Mouse (Mus musculus) hindbrain, embryonic 10.5 days (tissue): ENCODE measurements around the gene Pcnx3. TPM values are rescaled to one million over a fixed set of nuclear protein-coding genes. Genes with fewer than 3 reads are reported as not detected.

Experiments used
- DNase-seq: peaks from one replicate; pipeline ENCODE4 v3.0.0-alpha.2; 2017; ENCODE audit warnings: low spot score
- H3K27ac ChIP-seq: fragments of 300-500 bp; sonication (generic); 2 replicates; pipeline ENCODE4 v1.5.1; 2016; ENCODE audit warnings: mild to moderate bottlenecking, moderate library complexity
- H3K27me3 ChIP-seq: fragments of 300-500 bp; sonication (generic); 2 replicates; pipeline ENCODE4 v1.6.1; 2016; ENCODE audit warnings: mild to moderate bottlenecking; ENCODE audit not compliant: poor library complexity, insufficient read depth, severe bottlenecking
- H3K36me3 ChIP-seq: fragments of 300-500 bp; sonication (generic); 2 replicates; pipeline ENCODE4 v1.6.1; 2016; ENCODE audit warnings: mild to moderate bottlenecking, moderate library complexity
- H3K4me1 ChIP-seq: fragments of 300-500 bp; sonication (generic); replicated peaks from 2 replicates; pipeline ENCODE4 v1.6.1; 2016; ENCODE audit warnings: mild to moderate bottlenecking
- H3K4me3 ChIP-seq: fragments of 300-500 bp; sonication (generic); 2 replicates; pipeline ENCODE4 v1.5.1; 2016; ENCODE audit warnings: mild to moderate bottlenecking, moderate library complexity
- H3K9me3 ChIP-seq: fragments of 300-500 bp; sonication (generic); 2 replicates; pipeline ENCODE4 v1.6.1; 2016; ENCODE audit warnings: mild to moderate bottlenecking, moderate library complexity
- WGBS: fragments of 180-500 bp; shearing (Covaris S2); methylation state at CpG from one replicate; pipeline ENCODE4 v1.1.7; 2016; 5-methylcytosine and 5-hydroxymethylcytosine counted together
- polyA plus RNA-seq: library from polyadenylated mRNA; unstranded; fragments of >200 nt; fragmentation: Nextera tagmentation; extraction: Ambion mirVana; gene quantifications from 2 replicates; pipeline ENCODE4 v1.2.1, GENCODE M21; 2016

Gene Pcnx3
- polyA plus RNA-seq, 1 experiment from 2014 or later = 30.8 TPM

DNA sequence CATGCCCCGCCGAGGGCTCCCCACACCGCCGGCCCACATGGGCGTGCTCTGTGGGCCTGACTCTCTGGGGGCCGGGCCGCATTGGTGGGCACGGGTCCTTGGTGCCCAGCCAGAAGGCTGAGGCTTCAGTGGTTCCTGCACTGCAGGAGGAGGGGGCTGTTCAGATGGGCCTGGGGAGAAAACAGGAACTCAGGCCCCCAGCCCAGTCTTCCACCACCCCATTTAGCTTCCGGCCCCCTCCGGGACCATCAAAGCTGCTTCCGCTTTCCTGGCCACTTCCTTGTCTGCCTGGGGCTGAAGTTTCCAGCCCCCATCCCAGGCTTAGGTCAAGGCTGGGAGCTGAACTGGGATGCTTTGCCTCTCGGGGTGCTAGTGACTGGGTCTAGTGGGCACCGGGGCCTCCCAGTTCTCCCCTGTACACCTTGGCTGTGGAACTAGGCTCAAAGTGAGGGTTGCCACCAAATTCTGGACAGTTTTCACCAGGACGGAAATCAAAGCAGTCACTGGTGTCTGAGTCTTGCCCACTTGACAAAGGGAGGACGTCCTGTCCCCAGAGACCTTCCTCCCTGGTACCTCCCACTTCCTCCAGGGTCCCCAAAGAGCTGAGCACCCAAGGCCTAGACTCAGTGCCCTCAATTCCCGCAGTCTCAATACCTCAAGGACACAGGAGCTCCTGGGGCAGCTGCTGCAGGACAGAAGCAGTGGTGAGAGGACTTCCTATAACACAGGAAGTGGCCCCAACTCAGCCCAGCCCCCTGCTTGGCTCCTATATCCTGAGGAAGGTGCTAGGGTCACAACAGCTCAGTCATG lies 27.6 kb downstream of the Pcnx3 start:
- H3K36me3 ChIP-seq = peaks cover 45% of the 10 kb centered on the region
- H3K27me3 ChIP-seq = peaks cover 9% of the 10 kb centered on the region
- H3K4me1 ChIP-seq = peaks cover 43% of the 10 kb centered on the region
- no peak for DNase-seq
- peak overlapping the region; percentile 30; the same call in 1 of the 2 replicates for H3K27ac ChIP-seq
- peak overlapping the region; percentile 14; the same call in 1 of the 2 replicates for H3K4me3 ChIP-seq
- WGBS = 87% methylated on average over 16 of the region's 16 CpGs
- no peaks in the 10 kb centered on the region for H3K9me3 ChIP-seq

DNA sequence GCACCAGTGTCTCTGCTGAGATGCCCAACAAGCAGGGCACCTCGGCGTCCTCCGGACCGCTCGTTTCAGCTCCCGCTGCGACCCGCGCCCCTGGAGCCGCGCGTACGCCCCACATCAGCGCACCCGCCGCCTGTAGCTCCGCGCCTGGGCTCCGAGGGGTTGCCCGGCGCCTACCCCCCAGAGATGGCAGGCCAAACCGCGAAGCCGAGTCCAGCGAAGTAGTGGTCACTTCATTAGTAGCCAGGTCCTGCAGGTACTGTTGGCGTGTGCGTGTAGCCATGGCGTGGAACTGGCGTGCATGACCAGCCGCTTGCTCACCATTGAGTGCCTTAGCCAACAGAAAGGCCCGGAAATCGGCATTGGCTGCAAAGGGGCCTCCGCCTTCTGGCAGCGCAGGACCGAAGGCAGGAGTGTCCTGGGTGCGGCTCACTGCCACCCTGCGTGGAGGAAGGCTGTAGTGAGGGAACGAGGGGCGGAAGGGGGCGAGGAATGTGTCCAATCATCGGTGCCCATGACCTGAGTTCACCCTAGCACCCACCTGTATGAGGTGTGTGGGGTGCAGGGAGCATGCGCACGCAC lies 33.9 kb downstream of the Pcnx3 start:
- 7% methylated on average over 43 of the region's 43 CpGs for WGBS
- H3K36me3 ChIP-seq = peaks cover 57% of the 10 kb centered on the region
- H3K27ac ChIP-seq = peak overlapping the region; percentile 53; the same call in 1 of the 2 replicates

DNA sequence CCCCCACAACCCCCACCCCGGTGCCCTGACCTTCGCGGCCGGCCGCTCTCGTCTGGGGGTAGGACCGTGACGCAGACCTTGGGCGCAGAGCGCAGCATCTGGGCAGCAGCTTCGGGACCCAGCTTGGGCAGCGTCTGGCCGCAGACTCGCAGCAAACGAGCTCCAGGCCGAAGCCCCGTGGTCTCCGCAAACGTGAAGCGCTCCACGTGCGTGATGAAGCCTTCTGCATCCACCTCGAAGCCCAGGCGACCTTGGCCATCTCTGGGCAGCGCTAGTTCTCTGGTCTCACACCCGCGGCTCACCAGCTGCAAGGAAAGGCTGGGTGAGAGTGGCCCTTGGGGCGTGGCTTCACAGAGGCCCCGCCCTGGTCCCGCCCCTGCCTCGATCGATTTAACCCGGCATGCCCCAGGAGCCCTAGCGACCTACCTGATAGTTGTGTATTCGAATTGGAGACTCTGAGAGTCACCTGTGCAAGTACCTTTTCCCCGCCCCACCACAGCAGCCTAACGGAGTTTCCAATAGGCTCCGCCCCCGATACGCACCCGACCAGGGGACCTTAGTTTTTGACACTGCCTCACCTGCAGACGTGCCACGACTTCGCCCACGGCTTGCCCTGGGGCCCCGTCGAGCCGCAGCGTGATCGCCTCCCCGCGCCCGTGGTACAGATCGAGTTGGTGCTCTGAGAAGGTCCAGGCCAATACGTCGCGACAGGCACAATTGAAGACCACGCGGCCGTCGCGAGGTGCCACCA lies 34.6 kb downstream of the Pcnx3 start:
- Histone ChIP-seq H3K4me3 (peak overlapping the region; percentile 54), H3K27me3 (peaks cover 67% of the 10 kb centered on the region), H3K9me3 (no peaks in the 10 kb centered on the region), H3K27ac (peak overlapping the region; percentile 53; the same call in 1 of the 2 replicates), H3K36me3 (peaks cover 53% of the 10 kb centered on the region), H3K4me1 (peaks cover 38% of the 10 kb centered on the region)
- WGBS = 4% methylated on average over 62 of the region's 62 CpGs
- peak; percentile 77 for DNase-seq

More for the DNA sequence above, 33.9 kb downstream of the Pcnx3 start:
- H3K9me3 ChIP-seq = no peaks in the 10 kb centered on the region
- peaks cover 33% of the 10 kb centered on the region for H3K4me1 ChIP-seq
- DNase-seq = peak; percentile 39
- peak overlapping the region; percentile 54 for H3K4me3 ChIP-seq
- peaks cover 67% of the 10 kb centered on the region for H3K27me3 ChIP-seq

DNA sequence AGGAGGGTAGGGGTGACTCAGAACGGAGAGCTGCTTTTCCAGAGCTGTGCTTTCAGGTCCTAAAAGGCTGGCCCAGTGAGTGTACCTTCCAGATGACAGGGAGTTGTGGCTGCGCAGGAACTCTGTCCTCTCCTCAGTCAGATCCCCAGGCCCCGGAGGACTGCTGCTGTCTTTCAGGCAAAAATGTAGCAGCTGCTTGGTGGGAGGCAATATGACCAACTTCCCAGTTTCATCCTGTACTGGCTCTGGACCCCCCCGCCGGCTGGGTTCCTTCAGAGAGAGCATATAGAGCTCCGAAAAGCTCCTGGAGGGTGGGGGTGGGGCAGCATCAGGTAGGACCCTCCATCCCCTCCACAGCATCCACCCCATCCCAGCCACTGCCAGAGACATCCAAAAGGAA lies 36.1 kb downstream of the Pcnx3 start:
- Histone ChIP-seq H3K36me3 (peaks cover 53% of the 10 kb centered on the region), H3K9me3 (no peaks in the 10 kb centered on the region), H3K4me1 (peaks cover 54% of the 10 kb centered on the region), H3K27me3 (peaks cover 67% of the 10 kb centered on the region), H3K4me3 (no peak overlapping the region), H3K27ac (no peak overlapping the region)
- DNase-seq = no peak
- WGBS = 78% methylated on average over 6 of the region's 6 CpGs

DNA sequence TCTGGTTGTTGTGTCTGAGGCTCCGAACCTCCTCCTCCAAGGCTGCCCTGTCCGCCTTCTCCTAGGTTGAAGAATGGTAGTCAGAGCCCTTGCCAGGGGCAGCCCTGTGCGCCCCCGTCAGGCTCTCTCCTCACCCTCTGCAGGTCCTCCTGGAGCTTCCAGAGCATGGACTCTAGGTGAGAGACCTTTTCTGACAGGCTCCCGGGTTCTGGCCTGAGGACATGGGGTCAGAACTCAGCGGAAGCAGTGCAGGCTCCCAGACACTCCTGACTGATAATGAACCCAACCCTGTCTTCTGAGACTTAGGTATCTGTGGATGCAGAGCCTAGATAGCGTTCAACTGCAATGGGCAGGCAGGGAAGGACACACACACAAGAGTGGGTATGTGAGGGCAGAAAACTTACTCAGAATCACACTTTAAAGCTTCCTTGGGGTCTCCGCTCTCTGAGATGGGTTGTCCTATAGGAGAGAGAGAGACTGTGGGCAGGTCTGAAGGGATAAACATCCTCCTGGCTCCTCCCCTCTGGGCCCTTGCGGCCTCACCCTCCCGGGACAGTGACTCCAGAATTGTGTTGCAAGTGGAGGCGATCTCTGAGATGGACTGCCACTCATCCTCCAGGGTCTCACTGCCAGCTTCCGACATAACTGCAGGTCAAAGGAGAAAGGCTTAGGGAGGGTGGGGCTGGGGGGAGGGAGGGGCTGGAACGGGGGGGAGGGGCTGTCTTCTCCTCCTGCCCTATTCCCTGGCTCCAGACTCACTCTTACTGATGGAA lies 37.0 kb downstream of the Pcnx3 start:
- no peak for DNase-seq
- H3K9me3 ChIP-seq = no peaks in the 10 kb centered on the region
- no peak overlapping the region for H3K4me3 ChIP-seq
- peaks cover 63% of the 10 kb centered on the region for H3K27me3 ChIP-seq
- 53% methylated on average over 13 of the region's 13 CpGs for WGBS
- peaks cover 60% of the 10 kb centered on the region for H3K36me3 ChIP-seq
- H3K27ac ChIP-seq = peak overlapping the region; percentile 0
- H3K4me1 ChIP-seq = peaks cover 54% of the 10 kb centered on the region

DNA sequence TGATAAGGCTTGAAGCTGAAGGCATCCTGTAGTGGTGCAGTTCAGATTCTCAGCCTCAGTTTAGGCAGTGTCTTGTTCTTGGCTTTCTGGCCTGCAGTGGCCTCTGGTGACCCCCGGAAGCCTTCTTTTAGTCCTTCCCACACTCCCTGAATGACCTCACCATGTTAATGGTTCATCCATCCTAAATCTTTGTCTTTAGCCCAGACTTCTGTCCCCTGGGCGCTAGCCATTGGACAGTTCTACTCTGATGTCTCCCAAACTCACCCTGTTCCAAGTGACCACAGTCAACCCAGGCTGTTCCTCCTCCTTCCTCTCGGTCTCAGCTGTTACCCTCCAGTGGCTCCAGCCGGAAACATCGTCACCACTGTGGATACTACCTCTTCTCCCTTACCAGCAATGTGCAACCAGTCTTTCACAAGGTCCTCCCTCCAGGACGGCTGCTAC lies 39.4 kb downstream of the Pcnx3 start:
- 70% methylated on average over 6 of the region's 6 CpGs for WGBS
- Histone ChIP-seq H3K9me3 (no peaks in the 10 kb centered on the region), H3K36me3 (peaks cover 66% of the 10 kb centered on the region), H3K4me1 (peaks cover 44% of the 10 kb centered on the region), H3K27me3 (peaks cover 40% of the 10 kb centered on the region), H3K27ac (peak overlapping the region; percentile 84), H3K4me3 (peak overlapping the region; percentile 45)
- no peak for DNase-seq

DNA sequence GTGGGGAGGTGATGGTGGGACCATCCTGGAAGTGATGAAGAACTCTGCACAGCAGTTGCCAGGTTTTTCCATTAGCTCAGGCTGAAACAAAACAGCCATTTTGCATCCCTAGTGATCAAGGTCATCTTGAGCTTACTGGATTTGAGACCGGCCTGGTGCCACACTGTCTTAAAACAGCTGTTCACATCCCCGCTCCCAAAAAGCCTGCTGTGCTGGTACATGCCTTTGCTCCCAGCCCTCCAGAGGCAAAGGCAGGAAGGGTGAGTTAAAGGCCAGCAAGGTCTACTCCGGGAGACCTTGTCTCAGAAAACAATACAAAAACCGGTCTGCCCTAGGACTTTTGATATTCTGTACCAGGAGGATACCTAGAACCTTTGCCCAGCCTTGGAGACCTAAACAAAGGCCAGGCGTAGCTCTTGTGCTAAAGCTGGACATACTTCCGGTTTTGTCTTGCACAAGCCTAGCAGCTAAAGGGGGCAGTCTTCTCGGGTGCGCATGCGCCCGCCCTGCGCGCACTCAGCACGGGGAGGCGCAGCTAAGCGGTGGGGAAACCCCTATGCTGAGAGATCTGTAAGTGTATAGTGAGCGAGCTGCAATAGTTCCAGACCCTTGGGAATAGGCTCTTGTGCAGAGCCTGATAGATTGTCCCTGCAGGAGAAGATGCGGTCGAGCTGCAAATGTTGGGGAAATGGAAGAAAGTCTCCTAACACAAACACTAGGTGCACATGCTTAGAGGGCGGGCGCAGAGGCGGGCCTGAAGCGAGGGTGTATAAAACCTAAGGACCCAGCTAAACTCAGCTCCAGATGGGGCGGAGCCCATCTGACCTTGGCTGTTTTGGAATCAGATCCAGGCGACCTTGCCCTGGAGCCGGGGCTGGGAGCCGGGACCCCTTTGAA lies 40.1 kb downstream of the Pcnx3 start:
- Histone ChIP-seq H3K4me3 (peak overlapping the region; percentile 45), H3K27ac (peak overlapping the region; percentile 84), H3K4me1 (peaks cover 37% of the 10 kb centered on the region), H3K27me3 (peaks cover 33% of the 10 kb centered on the region), H3K9me3 (no peaks in the 10 kb centered on the region), H3K36me3 (peaks cover 73% of the 10 kb centered on the region)
- DNase-seq = peak; percentile 82
- WGBS = 12% methylated on average over 26 of the region's 26 CpGs

DNA sequence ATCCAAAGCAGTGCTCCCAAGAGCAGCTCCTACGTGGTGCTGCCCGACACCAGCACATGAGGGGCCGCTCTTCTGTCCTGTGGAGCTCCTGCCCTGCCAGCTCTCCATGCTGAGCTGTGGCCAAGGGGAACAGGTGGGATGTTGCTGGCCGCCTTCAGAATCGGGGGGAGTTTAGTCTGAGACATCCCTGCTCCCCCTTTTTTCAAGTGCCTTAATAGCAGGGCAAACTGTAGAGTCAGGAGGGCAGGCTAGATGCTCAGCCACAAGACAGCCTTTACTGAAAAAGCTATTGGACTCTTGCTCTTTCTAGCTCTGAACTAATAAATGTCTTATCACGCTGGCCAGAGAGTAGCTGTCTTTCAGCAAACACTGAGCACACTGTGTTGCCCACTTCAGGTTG lies 40.9 kb downstream of the Pcnx3 start:
- DNase-seq = no peak
- Histone ChIP-seq H3K27ac (peak overlapping the region; percentile 84), H3K36me3 (peaks cover 76% of the 10 kb centered on the region), H3K27me3 (peaks cover 24% of the 10 kb centered on the region), H3K4me1 (peaks cover 35% of the 10 kb centered on the region), H3K4me3 (0 out of 2 replicates have a peak overlapping the region, but pooled peaks have one; percentile 11), H3K9me3 (no peaks in the 10 kb centered on the region)
- WGBS = 95% methylated on average over 6 of the region's 6 CpGs

DNA sequence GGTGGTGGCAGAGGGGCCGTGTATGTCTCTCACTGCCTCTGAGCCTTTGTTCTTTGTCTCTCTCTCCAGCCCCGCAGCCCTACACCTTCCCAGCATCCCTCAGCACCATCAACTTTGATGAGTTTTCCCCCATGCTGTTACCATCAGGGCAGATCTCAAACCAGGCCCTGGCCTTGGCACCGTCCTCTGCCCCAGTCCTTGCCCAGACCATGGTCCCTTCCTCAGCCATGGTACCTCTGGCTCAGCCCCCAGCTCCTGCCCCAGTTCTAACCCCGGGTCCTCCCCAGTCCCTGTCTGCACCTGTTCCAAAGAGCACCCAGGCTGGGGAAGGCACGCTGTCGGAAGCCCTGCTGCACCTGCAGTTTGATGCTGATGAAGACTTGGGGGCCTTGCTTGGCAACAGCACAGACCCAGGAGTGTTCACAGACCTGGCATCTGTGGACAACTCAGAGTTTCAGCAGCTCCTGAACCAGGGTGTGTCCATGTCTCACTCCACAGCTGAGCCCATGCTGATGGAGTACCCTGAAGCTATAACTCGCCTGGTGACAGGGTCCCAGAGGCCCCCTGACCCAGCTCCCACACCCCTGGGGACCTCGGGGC lies 41.9 kb downstream of the Pcnx3 start:
- Histone ChIP-seq H3K36me3 (peaks cover 76% of the 10 kb centered on the region), H3K27ac (no peak overlapping the region), H3K4me1 (peaks cover 28% of the 10 kb centered on the region), H3K9me3 (no peaks in the 10 kb centered on the region), H3K27me3 (peaks cover 15% of the 10 kb centered on the region; the same call in 1 of the 2 replicates), H3K4me3 (no peak overlapping the region)
- DNase-seq = no peak
- 87% methylated on average over 8 of the region's 8 CpGs for WGBS

DNA sequence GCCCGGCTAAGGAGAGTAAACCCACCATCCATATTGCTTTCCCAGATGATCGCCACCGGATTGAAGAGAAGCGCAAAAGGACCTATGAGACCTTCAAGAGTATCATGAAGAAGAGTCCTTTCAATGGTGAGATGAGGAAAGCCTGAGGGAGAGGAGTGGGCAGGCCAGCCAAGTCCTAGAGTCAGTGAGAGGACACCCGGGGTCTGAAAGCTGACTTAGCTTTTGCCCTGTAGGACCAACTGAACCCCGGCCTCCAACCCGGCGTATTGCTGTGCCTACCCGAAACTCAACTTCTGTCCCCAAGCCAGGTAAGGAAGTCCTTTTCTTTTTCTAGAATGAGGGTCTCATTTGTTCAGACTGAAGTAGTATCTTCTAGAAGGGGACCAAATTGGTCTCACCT lies 43.4 kb downstream of the Pcnx3 start:
- WGBS = 96% methylated on average over 9 of the region's 9 CpGs

DNA sequence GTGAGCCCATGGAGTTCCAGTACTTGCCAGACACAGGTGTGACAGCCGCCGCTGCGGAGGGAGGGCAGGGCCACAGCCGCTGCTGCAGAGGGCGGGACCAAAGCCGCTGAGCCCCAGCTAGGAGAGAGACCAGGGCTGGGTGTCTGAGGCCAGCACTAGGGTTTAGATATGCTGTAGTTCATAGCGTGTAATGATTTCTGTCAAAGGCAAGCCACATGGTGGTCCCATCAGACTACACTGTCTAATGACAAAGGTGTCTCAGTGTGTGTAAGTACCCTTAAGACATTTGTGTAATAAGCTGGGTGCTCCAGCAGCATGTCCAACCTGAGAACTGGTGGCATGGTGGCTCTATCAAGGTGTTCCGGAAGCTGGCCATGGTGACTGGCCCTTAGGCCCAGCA lies 47.1 kb downstream of the Pcnx3 start:
- Histone ChIP-seq H3K4me1 (peaks cover 30% of the 10 kb centered on the region), H3K27ac (no peak overlapping the region), H3K36me3 (peaks cover 79% of the 10 kb centered on the region)

More for the DNA sequence above, 43.4 kb downstream of the Pcnx3 start:
- Histone ChIP-seq H3K36me3 (peaks cover 76% of the 10 kb centered on the region), H3K27me3 (no peaks in the 10 kb centered on the region), H3K27ac (no peak overlapping the region), H3K9me3 (no peaks in the 10 kb centered on the region), H3K4me1 (peaks cover 24% of the 10 kb centered on the region), H3K4me3 (no peak overlapping the region)
- DNase-seq = no peak

More for the DNA sequence above, 47.1 kb downstream of the Pcnx3 start:
- no peaks in the 10 kb centered on the region for H3K27me3 ChIP-seq
- no peak overlapping the region for H3K4me3 ChIP-seq
- no peak for DNase-seq
- 93% methylated on average over 8 of the region's 8 CpGs for WGBS
- no peaks in the 10 kb centered on the region for H3K9me3 ChIP-seq
